Mouse (Mus musculus) adrenal gland, adult 18-20 months (tissue): ENCODE data around the gene Cd84. TPM values are rescaled to one million over a fixed set of nuclear protein-coding genes. Genes with fewer than 3 reads are reported as not detected.
"Not testable (repeated sequence)": the region's sequence is repeated elsewhere in the genome, so short reads cannot be mapped to it uniquely, and the experiment has no call there.

ENCODE experiments used
- DNase-seq, 2 experiments: peaks; one replicate each; pipeline ENCODE4 v3.0.0; 2021 to 2022; ENCODE audit warnings: low spot score in 2 of 2
- long read RNA-seq, 2 experiments: library from polyadenylated mRNA; stranded (forward); transcript quantifications; one replicate each; pipeline ENCODE4 v2.0.0; 2021
- total RNA-seq, 2 experiments: library from RNA; stranded (reverse); gene quantifications; 1 replicate in 1 of 2; 2 replicates in 1 of 2; pipeline ENCODE4 v1.2.3; 2021

The Cd84 gene
- 10 to 100 TPM in 1 of 2 experiments, 1 to 10 TPM in 1; 3.7 to 11.1 TPM for total RNA-seq
- long read RNA-seq, experiment 1 = 0 reads
- long read RNA-seq, experiment 2, partial matches to known transcripts = 1 of 1 reads
- long read RNA-seq, experiment 2, other reads (novel, unspliced or antisense) = 0 of 1 reads

GRCm38 (mm10) chr1:171839488-171839887, at the start of gene Cd84:
Gene Cd84, plus strand, starts transcription at chr1:171839697.
- no peak for DNase-seq

GRCm38 (mm10) chr1:171791491-171791890, 48.0 kb upstream of the Cd84 start:
- DNase-seq = no peak

GRCm38 (mm10) chr1:171796185-171796584, 43.3 kb upstream of the Cd84 start:
- no peak for DNase-seq

- DNase-seq = no peak
Measured at GRCm38 (mm10) chr1:171797840-171798239, 41.7 kb upstream of the Cd84 start.

GRCm38 (mm10) chr1:171799648-171800047, 39.8 kb upstream of the Cd84 start:
- no peak for DNase-seq

GRCm38 (mm10) chr1:171811048-171811447, 28.4 kb upstream of the Cd84 start:
- not testable (repeated sequence) for DNase-seq

- DNase-seq = no peak
Measured at GRCm38 (mm10) chr1:171815545-171816439, 23.7 kb upstream of the Cd84 start.

GRCm38 (mm10) chr1:171816991-171817390, 22.5 kb upstream of the Cd84 start:
- DNase-seq = no peak

GRCm38 (mm10) chr1:171821331-171821730, 18.2 kb upstream of the Cd84 start:
- DNase-seq = no peak

- no peak for DNase-seq
Measured at GRCm38 (mm10) chr1:171825462-171825861, 14.0 kb upstream of the Cd84 start.

GRCm38 (mm10) chr1:171826164-171826563, 13.3 kb upstream of the Cd84 start:
- no peak for DNase-seq

- no peak for DNase-seq
Measured at GRCm38 (mm10) chr1:171827674-171828073, 11.8 kb upstream of the Cd84 start.

GRCm38 (mm10) chr1:171840450-171841023, 1.0 kb downstream of the Cd84 start:
- DNase-seq = no peak

- no peak for DNase-seq
Measured at GRCm38 (mm10) chr1:171845035-171845754, 5.7 kb downstream of the Cd84 start.

GRCm38 (mm10) chr1:171848201-171848600, 8.7 kb downstream of the Cd84 start:
- DNase-seq = no peak

- DNase-seq = no peak
Measured at GRCm38 (mm10) chr1:171848757-171849156, 9.3 kb downstream of the Cd84 start.

- no peak for DNase-seq
Measured at GRCm38 (mm10) chr1:171849454-171849853, 10.0 kb downstream of the Cd84 start.

GRCm38 (mm10) chr1:171865467-171865866, 26.0 kb downstream of the Cd84 start:
- no peak for DNase-seq

GRCm38 (mm10) chr1:171886989-171887388, 47.5 kb downstream of the Cd84 start:
- no peak for DNase-seq

- not testable (repeated sequence) for DNase-seq
Measured at GRCm38 (mm10) chr1:171895364-171895763, 55.9 kb downstream of the Cd84 start, which contains the start of gene Gm10521. Gene Gm10521, plus strand, starts transcription at chr1:171895664.

GRCm38 (mm10) chr1:171904011-171904410, 64.5 kb downstream of the Cd84 start:
- DNase-seq = no peak
